Mouse (Mus musculus): ENCODE measurements around the gene Cep128.

Cep128 gene

DNA sequence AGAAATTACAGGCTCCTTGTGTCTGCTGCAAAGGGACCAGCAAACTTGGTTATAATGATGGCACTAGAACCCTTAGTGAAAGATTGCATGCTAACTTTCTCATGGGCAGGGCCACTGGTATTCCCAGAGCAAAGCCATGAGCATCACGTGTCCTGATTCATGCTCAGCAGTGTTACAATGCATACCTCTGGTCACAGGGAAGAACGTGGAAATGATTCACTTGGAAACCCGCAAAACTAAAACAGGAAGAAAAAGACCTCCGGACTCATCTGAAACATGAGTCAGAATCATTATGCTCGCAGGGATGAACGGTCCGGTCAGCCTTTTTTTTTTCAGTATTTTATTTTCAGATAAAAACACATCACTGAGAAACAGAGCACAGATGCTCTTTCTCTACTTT is 78.4 kb downstream of the Cep128 start:
- no peak for DNase-seq

DNA sequence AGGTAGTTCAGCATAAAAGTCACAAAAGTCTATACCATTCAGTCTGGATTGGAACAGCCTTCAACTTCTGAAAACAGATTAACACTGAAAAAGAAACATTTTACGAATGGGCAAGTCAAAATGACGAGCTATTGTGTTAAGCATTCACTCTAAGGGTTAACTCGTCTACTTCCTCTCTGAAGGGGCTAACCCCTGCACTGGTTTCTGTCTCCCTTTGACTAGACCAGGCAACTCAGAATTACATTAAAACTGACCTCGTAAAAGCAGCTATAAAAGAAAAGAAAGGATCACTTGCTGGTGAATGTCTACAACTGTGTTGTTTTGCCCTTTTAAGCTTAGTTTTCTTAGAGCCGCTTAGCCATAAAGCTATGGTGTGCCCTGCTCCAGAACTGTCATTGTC is 79.2 kb downstream of the Cep128 start:
- no peak for DNase-seq

DNA sequence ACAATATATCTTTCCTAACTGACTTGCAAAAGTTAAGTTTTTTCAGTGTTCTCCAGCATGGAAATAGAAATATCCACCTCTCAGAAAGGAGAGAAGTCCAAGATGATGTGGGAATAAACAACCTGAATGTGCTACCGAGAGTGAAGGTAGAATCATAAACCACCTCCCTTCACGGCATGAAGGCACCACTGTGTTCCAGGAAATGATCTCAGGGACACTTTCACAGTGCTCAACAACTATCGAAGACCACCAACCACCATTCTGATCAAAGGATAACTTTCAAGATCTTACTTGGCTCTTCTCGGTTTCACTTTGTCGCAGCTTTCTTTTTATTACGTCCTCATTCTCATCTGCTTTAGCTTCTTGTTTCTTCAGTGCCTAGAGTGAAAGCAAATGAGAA is 85.5 kb downstream of the Cep128 start:
- no peak for DNase-seq

GRCm38 (mm10) chr12:91295870-91296269 is 88.3 kb downstream of the Cep128 start:
- no peak for DNase-seq

- DNase-seq: no peak
These were observed 88.8 kb downstream of the Cep128 start for GRCm38 (mm10) chr12:91295436-91295835.

GRCm38 (mm10) chr12:91273936-91274335 is 110.3 kb downstream of the Cep128 start:
- DNase-seq: no peak

GRCm38 (mm10) chr12:91269634-91270033 is 114.6 kb downstream of the Cep128 start:
- no peak for DNase-seq

GRCm38 (mm10) chr12:91268974-91269373 is 115.2 kb downstream of the Cep128 start:
- DNase-seq: no peak

DNA sequence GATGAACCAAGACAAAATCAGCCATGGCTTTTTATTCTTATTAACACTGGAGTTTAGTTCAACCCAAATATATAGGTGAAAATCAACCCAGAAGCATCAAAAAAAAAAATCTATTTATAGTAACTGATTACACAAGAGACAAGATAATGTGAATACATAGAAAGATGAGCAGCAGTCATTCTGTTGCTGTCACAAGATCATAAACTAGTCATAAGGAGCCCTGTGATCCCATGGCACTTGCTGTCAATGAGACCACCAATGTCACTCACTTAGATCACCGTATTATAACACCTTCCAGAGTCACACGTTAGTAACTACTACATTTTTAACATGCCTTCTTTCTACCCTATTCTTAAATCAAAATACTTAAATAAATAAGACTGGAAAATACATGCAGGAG is 118.2 kb downstream of the Cep128 start:
- DNase-seq: no peak

- no peak for DNase-seq
These were observed 118.7 kb downstream of the Cep128 start for GRCm38 (mm10) chr12:91265462-91265861.

DNA sequence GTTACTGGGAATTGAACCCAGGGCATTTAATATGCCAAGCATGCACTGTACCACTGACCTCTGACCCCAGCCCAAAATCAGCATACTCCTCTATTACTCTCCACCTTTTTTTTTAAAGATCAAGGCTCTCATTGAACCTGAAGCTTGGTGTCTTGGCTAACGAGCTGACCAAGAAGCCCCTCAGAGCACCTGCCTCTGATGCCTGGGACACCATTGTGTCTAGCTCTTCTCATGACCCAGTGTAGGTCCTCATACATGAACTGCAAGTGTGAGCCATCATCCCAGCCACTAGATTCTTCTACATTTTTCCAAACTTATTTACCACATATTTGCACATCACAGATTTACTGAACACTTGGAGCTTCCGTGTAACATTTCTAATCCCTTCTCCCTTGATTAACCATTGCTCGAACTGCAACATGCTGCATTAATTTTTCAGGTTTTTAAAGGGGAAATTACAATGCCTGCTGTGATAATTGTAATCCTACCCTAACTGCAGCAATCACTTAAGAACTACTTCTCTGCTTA is 119.3 kb downstream of the Cep128 start:
- no peak for DNase-seq

- no peak for DNase-seq
These were observed 120.5 kb downstream of the Cep128 start for GRCm38 (mm10) chr12:91263705-91264104.

DNA sequence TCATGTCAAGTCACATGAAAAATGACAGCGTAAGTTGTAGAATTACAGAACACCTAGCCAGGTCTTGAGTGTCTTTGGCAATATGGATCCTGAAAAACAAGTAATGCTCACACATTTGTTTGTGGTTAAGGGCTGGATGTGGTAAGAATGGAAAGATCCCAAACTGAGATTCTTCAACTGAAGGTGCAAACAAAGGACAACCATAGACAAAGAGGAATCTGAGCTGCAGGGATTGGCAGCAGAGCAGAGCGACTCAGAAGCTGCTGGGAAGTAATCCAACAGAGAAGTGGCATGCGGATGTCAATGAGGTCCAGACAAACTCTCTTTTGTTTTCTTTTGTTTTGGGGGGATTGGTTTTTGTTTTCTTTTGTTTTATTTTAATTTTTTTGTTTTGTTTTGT is 121.4 kb downstream of the Cep128 start:
- DNase-seq: no peak

DNA sequence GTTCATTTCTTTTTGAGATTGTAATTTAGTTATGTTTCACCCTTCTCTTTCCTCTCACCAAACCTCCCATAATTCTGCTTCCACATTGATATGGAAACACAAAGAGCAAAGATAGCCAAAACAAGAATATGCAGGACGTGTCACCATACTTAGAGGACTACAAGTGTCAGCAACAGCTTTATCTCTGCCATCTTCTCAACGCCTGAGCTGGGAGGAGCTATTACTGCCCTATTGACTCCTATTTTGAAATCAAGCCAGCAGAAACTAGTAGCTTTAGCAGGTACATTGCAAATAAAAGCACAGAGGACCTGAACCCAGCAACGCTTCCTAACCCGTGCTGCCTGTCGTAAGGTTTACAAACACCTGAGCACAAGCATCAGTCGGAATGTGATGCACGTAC is 127.9 kb downstream of the Cep128 start:
- no peak for DNase-seq

GRCm38 (mm10) chr12:91254831-91255230 is 129.4 kb downstream of the Cep128 start:
- no peak for DNase-seq

- DNase-seq: no peak
These were observed 163.6 kb downstream of the Cep128 start for GRCm38 (mm10) chr12:91220609-91221008.

DNA sequence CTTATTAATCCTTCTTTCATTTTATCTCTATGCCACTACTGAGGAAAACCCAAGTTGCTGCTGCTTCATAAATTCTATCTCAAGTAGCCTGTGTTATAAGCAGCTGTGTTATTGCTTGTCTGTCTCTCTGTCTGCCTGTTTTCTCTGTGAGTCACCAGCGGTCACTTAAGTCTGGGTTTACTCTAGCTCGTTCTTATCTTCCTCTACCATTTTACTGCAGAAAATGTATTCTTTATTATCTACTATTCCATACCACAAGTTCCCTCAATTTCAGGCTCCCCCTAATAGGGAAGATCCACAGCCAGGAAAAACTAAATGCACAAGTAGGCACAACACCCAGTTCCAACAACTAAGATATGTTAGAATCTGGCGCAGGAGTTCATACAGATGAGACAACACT is 178.7 kb downstream of the Cep128 start:
- no peak for DNase-seq

GRCm38 (mm10) chr12:91204330-91204729 is 179.9 kb downstream of the Cep128 start:
- no peak for DNase-seq

DNA sequence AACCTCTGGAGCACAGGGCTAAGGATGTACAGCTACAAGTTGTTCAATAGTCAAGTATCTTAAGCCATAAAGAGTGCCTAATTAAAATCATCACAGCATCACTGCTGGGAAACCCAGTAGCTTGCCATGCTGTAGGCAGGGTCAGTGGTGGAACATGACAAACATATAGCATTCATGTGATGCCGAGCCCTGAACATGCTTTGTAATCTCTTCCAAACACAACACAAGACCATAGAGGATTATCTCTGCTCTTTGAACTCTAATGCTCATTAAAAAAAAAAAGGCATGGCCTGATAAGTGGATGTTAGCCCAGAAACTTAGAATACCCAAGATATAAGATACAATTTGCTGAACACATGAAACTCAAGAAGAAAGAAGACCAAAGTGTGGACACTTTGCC is 181.7 kb downstream of the Cep128 start:
- DNase-seq: no peak

- no peak for DNase-seq
These were observed 195.1 kb downstream of the Cep128 start for GRCm38 (mm10) chr12:91189111-91189510.

- DNase-seq: no peak
These were observed 198.6 kb downstream of the Cep128 start for GRCm38 (mm10) chr12:91185564-91185963.

DNA sequence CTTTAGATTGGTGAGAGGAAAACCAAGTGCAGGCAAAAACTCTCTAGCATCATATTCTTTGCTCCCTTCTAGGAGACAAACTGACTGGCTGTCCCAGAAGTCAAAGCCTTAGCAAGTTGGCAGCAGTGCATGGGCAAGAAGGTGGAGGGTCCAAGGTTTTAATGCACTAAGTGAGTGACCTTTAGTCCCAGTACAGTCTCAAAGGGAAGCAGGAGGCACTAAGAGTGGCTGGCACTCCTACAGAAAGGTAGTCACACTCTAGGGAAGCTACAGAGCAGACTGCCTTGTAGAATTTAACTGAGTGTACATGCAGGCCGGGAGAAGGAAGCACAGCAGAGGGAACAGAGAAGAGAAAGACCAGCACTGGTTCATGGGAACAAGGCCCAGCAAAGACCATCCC is 199.6 kb downstream of the Cep128 start:
- DNase-seq: no peak

DNA sequence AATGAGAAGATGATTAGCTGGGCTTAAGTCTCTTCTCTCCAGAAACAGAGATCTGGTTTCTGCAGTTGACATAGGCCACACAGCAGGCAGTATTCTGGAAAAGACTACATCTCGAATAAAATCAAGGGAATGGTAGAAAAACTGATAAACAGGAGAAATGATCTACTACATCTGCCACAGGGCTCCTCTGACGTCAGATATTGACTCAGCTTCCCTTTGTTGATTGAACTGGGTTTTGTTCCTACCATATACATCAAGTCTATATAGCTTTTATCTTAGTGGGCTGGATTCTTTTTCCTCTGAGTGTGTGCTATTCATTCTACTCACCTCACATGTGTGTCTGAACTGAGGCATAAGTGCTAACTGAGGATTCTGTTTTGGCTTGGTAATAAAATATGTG is 200.3 kb downstream of the Cep128 start:
- DNase-seq: no peak

- no peak for DNase-seq
These were observed 200.8 kb downstream of the Cep128 start for GRCm38 (mm10) chr12:91183304-91183855.

- no peak for DNase-seq
These were observed 207.2 kb downstream of the Cep128 start for GRCm38 (mm10) chr12:91176808-91177526.
